Mouse (Mus musculus) erythroblast, embryonic 14.5 days (primary cell): ENCODE measurements around the gene Ttc16.

Experiments
- GATA1 ChIP-seq: IDR thresholded peaks from 2 replicates; pipeline ENCODE4 v1.6.1; 2012; ENCODE audit warnings: low read length, inconsistent platforms, mixed read lengths
- TAL1 ChIP-seq: IDR thresholded peaks from 3 replicates; pipeline ENCODE4 v1.6.1; 2012; ENCODE audit warnings: low read length, inconsistent platforms, mixed read lengths

DNA sequence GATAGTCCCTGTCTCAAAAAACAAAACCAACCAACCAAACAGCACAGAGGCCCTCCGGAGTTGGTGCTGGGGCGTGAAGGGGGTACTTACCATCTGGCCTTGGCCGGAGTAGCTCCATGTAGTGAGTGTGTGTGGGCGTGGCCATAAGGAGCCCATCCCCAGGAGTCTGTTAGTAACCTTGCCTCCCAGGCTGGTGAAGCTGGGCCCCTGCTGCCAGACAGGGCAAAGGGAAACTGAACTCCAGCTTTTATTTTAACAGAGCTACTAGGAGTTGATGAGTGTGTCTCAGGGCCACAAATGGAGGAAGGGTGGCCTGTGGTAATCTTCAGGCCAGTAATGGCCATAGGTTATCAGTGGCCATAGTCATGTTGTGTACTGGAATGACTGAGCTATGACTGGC is 41.0 kb downstream of the Ttc16 start:
- TF ChIP-seq TAL1, result no peak
- no peak for TF ChIP-seq GATA1
